Mouse (Mus musculus): ENCODE measurements around the gene Nipal4.
"Not testable (repeated sequence)": the region's sequence is repeated elsewhere in the genome, so short reads cannot be mapped to it uniquely, and the experiment has no call there.

The Nipal4 gene

DNA sequence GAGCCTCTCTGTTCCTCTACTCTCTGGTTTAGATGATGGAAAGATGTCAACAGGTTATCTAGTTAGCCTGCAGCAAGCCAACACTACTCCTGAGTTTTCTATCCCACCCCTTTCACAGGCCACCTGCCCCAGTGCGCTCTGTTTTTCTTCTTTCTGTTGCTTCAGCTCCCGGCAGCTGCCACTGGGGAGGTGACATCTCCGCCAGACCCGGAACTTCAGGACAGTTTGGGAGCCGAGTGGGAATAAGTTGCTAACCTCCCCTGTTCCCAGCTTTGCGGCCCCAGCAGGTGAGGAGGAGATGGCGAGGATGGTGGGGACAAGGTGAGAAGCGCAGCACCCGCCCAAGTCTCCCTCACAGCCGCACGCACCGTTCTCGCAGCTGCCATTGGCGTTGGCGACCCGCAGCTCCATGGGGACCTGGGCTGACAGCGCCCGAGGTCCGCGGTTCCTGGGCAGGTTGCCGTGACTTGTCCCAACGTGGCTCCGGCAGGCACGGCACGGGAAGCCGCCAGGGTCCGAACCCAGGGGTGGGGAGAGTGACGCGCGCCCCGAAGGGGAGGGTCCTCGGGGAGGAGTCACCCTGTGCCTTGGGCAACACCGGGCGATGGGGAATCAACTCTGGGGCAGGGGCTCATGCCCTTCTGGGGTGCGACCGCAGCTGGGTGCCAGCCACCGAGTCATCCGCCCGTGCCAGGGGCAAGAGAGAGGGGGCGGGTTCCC, at the start of gene Nipal4:
Gene Nipal4, minus strand, starts transcription at position 643 of the 720 bp plus-strand sequence.
- no peak for DNase-seq (ENCODE audit: low spot score)

DNA sequence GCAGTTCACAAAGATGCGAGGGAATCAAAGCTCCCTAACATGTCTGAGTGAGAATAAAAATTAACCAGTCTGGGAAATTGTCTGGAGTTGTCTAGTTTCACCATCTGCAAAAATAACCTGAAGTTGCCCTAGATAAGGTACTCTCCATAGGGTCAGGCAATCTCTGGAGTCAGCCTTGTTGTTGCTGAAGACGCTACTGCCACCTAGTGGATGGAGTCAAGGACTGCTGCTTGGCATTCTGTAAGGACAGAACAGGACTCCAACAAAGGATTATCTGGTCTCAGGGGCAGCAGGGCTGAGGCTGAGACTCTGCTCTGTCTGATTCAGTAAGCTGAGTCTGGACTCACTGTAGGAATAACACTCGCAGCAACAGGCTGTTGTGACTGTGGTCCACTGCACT, 49.0 kb upstream of the Nipal4 start:
- no peak for DNase-seq (ENCODE audit: low spot score)

DNA sequence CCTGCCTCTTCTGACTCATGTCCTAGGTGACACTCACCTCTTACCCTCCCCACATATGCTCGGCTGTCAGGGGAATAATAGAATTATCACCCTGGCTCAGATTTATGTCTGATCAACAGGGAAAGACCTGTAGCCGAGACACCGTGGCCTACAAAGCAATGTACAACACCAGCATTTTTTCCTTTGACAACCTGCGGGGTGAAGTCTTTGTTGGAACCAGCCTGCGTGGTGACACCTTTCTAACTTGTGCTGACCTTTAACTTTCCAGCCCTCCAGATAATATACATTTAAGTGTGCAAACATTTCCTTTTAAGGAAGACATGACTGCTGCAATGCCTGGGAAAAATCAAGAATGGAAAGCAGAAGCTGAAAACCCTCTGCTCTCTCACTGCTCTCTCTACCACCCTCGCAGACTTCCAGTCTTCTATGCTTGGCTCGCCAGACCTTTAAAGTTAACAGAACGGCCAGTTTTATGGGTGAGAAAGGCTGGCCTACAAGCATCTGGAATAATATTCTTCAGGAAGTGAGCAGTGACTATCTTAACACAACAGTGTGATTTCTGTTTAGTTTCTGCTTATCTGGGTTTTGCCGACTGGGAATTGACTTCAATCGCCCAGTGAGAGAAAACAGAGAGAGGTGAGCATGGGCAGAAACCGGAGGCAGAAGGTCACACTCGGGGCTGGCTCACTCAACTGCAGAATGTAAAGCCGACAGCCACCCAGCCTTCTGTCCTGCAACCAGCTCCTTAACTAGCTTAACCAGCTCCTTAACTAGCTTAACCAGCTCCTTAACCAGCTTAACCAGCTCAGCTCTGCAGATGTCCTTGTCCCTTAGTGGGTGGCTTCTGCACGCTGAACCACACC, 48.3 kb upstream of the Nipal4 start:
- no peak for DNase-seq (ENCODE audit: low spot score)

DNA sequence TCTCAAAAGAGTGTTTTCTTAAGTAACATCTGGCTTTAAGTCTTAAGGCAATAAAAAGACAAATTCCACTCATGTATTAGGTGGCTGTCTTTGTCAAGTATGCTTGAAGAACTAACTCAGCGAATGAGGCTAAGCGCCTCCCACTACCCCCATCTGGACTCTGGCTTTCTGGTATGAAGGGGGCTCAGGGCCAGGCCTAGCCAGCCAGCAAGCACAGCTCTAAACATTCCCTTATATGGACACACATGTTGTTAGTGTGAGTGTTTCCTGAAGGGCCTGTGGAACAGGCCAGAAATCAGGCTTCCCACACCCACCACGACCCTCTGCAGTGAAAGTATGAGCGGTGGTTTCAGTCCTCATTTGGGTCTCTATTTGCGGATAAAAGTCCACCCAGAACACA, 47.5 kb upstream of the Nipal4 start:
- DNase-seq (ENCODE audit: low spot score), result no peak

DNA sequence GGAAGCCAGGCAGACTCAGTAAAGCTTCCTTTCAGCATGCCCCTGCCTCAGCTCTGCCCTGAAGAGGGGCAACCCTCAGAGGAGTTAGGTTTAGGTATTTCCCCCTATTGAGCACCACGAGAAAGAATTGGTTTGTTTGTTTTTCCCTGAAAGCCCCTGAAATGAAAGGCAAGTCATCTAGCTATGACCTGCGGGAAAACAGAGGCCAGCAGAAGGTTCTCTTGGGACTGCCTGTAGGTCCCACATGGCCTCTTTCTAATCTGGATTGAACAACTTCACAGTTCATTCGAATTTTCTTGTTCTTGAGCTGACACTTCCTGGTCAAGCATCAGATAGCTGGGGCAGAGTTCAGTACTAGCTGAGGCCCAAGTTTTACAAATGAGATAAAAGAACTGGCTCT, 45.5 kb upstream of the Nipal4 start:
- no peak for DNase-seq (ENCODE audit: low spot score)

DNA sequence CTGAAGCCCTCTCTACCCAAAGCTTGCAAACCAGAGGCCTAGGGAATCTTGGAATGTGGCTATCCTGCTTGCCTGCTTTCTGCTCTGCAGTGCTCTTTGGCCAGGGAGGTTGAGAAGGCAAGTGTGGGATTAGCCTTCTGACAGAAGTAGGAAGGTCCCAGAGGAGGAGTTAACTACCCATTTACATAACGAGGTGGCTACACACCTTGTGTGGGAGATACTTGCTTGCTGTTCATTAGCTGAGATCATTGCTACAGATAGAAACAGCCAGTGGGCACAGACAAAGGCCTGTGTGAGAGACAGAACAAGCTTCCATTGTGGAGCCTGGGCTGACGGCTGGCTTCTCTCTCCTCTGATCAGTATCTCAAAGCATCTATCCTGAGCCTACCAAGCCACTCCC, 43.6 kb upstream of the Nipal4 start:
- DNase-seq (ENCODE audit: low spot score), result no peak

DNA sequence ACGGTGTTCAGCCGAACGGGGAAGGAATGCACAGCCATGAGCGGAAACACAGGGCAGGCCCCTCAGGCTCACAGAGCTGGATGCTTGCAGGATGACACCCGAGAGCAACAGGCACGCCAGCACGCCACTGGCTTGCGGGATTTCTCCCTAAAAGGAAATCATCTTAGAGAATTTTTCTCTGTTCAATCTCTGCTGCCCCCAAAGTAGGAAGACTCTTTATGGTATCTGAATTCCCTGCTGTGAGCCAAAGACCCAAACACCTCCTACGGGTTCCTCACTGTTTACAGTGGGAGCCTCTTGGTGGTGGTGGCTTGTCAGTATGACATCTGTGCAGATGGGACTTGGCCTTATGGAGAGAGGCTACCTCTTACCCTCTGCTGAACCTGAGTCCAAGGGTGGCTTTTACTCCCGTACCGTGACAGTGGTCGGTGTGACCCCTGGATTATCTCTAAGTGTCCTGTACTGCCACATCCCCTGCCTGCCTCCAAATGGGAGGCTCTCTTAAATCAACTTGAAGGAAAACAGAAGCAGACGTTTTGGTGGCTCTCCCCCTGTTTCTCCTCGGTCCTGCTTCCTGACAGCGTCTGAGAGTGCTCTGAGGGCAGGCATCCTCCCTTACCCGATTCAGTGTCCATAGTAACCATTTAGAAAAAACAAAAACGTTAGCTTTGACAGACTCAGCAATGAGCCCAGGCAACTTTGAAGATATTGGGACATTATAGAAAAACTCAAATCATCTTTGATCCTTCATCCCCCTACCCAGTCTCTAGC, 39.5 kb upstream of the Nipal4 start:
- DNase-seq (ENCODE audit: low spot score), result no peak

DNA sequence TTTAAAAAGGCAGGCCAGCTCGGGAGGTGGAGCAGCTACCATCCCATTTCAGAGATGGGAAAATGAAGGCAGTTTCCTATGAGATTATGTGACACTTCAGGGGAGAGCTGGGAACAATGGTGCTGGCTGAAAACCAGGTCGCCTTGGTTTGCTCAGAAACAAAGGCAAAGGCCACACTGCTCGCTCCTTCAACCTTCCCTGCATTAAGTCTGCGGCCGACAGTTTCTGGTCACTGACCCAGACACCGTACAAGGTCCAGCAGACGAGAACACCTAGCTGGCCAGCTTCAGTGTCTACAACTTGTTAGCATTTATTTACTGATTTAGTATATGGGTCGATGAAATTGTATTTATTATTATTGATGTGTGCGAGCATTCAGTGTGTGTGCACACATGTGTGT, 38.5 kb upstream of the Nipal4 start:
- no peak for DNase-seq (ENCODE audit: low spot score)

DNA sequence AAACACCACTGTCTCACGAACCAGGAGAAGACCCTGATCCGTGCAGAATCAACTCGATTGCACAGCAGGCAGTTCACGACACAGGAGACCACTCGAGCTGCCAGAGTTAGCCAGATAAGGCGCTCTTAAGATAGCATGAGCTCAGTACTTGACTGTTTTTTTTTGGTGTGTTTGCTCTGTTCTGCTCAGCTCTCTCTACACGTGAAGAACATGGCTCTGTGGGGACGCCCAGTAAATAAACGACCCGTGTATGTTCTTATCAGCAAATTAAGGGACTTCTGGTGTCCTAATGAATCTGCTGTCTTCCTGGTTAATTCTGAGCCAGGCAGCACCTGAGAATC, 36.2 kb upstream of the Nipal4 start:
- DNase-seq (ENCODE audit: low spot score), result no peak

DNA sequence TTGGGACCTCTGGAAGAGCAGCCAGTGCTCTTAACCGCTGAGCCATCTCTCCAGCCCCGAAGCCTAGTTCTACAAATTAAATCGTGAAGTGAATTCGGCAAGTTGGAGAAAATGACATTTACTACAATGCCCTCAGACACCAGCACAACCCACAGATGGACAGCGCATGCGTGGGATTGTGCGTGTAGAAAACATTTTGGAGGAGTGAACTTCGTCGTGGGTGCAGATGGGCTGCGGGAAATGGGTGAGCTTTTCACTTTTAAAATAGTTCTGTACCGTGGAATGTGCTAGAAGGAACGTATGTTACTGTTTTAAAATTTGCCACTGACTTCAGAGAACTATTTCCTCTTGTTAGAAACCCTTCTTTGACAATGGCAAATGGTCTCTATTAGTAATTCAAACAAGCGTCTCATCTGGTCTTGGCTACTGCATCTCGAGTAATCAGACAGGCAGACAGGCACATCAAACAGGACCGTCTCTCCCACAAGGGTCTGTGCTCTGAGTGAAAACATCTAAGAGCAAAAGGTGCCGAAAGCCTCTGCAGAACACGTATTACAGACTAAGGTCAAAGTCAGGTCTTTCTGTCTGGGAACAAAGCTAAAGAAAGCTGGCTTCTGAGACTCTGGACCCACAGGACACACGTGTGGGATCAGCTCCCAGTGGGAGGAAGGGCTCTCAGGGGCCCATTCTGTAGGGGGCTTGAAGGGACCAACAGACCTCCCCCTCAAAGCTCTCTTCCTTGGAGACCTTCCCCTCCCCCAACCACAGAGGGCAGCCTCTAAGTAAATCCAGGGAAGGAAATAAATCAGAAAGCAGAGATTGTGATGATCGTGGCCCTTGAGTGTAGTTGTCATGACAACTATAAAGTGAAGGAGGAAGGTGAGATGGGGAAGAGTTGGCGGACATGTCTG, 35.6 kb upstream of the Nipal4 start:
- DNase-seq (ENCODE audit: low spot score), result no peak

DNA sequence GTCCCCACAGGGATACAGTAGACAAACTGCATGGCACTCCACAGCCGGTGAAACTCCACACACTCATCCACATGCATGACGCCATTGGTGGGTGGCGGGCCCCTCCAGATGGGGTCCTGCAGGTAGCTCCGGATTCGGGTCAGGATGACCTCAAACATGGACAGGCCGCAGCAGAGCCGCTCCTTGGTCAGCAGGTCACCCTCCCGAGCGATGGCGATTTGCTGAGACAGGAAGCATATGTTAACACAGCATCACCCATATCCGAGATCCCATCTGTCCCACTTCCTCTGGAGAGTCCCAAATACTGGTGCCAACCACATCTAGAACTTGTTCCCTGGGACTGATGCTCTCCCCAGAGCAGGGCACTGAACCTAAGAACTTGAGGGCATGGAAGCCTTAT, 34.4 kb upstream of the Nipal4 start:
- DNase-seq (ENCODE audit: low spot score), result no peak

DNA sequence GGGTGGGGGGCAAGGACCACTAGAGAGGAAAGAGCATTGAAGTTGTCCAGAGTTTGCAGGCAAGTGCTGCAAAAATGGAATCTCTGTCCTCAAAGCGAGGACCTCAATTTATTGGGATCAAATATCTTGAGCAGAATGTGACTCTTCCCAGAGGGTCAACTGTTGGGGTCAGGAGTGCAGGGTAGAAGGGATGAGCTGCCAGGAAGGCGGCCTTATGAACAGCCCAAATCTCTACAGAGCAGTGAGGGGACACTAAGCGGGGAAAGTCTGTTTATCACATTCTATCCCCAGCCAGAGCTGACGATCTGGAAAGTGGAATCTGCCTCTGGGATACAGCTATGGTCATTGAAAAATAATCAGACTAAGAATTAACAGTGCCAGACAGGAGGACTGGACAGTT, 27.9 kb upstream of the Nipal4 start:
- no peak for DNase-seq (ENCODE audit: low spot score)

DNA sequence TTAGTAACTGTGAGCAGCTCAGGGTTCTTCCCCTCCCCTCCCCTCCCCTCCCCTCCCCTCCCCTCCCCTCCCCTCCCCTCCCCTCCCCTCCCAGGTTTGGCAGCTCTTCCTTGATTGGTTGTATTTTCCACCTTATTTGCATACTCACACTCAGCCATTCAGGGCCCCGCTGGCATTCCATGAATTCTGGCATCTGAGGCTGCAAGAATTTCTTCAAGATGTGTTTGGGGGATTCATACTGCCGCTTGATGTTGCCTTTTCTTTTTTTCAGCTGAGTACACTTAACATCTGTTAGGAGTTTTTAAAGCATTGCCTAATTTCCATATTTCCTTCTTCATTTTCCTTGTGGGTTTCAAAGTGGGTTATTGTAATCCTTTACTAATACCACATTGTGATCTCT, 22.0 kb upstream of the Nipal4 start:
- no peak for DNase-seq (ENCODE audit: low spot score)

DNA sequence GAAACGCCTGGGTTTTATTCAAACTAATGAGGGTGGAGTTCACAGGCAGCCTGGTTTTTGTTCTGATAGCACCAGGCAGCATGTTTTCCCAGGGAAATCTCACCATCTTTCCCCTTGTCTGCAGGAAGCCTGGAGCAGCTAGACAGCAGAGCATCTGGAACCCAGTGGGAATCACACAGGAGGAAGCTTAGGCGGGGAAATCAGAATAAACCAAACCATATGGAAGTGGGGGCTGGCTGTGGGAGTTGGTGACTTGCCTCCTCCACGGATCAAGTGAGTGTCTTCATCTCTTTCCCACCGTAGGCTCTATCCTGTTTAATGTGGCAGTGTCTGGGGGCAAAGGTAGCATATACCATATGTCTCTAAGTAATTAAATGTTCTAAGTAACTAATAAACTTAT, 19.2 kb upstream of the Nipal4 start:
- no peak for DNase-seq (ENCODE audit: low spot score)

DNA sequence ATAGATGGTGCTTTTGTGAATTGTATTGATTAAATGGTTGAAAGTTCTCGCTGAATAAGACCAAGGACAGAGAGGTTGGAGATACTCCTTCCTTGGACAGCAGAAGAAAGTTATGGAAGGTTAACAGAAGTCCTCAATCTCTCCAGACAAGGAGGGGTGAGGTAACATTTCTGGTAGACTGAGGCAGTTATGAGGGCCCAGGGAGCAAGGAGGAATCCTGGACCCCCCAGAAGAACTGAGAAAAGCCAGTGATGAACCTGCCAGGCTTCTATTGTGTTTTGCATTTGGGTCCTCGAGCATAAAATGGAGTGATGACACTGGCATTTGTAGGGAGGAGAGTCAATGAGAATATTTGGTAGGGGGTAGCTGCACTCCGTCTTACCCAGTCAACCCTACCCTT, 18.6 kb upstream of the Nipal4 start:
- DNase-seq (ENCODE audit: low spot score), result no peak

DNA sequence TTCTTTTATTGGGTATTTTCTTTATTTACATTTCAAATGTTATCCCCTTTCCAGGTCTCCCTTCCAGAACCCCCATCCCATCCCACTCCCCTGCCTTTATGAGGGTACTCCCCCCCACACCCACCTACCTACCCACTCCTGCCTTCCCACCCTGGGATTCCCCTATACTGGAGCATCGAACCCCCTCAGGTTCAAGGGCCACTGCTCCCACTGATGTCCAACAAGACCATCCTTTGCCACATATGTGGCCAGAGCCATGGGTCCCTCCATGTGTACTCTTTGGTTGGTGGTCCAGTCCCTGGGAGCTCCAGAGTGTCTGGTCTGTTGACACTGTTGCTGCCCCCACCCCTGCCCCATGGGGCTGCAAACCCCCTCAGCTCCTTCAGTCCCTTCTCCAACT, 15.7 kb upstream of the Nipal4 start:
- not testable (repeated sequence) for DNase-seq (ENCODE audit: low spot score)

DNA sequence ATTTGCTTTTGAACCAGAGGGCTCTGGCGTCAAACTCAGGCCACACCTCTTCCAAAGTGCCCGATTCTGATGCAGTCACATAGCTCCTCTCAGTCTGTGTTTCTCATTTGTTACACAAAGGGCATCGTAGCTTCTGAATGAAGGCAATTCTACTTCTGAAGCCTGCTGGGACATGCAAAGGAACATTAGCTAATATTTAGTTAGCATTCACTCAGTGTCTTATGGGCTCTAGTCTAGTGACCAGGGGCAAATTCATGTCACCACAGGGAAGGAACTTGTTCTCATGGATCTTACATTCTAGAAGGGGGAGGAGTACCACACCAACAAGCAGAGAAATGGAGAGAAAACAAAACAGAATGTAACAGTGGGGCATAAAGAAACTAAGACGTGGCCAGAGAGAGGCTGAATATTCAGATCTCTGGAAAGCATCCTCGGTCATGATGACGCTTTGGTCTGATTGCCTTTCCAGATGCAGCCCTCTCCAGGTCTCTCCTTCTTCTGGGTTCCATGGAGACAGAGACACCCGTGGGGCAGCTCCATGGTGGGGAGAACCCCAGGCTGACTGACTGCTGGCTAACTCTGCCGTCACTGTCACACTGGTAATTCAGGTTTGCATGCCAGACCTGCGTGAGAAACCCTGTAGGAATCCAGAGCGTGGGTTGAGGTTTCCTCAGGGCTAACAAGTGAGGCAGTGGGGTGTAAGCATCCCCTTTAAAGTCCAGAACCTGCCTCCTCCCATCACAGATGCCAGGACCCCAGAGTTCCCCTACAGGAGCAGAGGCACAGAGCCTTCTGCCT, 11.1 kb upstream of the Nipal4 start:
- no peak for DNase-seq (ENCODE audit: low spot score)

DNA sequence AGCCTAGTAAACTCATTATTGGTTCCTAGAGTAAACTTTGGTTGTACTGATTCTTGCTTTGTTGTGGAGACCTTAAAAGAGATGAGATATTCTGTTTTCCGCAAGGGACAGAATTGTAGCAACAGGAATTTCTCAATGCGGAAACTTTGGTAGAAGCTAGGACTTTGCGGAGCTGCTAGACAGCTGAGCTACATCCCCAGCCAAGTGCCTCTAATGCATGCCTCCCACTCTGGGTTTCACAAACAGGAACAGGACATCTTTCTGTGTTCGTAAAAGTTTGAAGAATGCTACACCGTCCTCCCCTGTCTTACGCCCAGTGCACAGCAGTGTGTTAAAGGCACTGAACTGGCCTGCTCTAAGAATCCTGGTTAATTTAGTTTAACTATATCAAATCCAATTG, 9.8 kb upstream of the Nipal4 start:
- DNase-seq (ENCODE audit: low spot score), result no peak

DNA sequence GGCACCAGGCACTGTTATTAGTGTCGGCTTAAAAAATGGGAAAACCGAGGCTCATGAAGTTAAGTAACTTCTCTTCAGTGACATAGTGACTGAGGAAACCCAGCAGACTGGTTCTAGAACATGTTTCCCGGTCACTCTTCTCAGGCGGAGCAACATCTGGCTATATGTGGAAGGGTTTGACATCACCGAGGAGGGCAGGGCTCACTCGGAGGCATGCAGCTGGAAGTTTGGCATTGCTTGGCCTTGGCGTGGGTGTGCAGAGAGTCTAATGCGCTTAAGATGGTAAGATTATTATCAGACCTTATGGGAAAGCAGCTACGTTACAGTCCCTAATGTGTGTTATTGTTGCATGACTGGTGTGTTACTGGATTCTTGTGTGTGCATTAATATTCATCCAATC, 5.8 kb upstream of the Nipal4 start:
- DNase-seq (ENCODE audit: low spot score), result no peak

DNA sequence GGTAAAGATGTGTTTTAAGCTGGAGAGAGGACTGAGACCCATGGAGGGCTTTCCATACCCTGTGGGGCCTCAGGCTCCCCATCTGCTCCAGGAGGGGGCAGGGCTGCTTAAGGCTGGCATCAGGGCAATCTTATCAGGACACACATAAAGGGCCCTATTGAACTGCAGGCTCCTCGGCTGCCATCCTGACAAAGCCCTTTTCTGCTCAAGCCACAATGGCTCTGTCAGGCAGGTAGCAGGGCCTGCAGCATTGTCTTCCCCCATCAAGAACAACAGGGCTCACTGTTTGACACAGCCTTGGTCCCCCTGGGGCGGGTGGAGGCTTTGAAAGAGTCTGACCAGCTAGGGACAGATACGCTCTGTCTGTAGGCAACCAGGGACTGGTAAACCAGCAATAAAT, 3.6 kb upstream of the Nipal4 start:
- DNase-seq (ENCODE audit: low spot score), result no peak

DNA sequence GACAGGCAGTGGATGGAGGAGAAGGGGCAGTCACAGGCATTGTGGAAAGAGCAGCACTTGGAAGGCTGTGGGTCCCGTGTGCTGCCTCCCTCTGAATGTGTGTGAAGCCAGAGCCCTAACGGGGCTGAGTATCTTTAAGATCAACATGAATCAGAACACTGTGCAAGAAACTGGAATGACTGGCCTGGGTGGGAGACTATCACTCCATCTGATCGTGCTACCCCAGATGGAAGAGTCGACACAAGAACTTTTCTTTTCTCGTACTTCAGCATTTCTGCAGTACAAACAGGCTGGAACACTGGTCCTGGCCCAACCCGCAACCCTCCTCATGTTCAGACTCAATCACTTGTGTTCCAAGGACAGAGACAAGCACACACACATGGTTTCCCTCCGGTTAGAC, 2.2 kb upstream of the Nipal4 start:
- no peak for DNase-seq (ENCODE audit: low spot score)
